Mouse (Mus musculus): Measurements from ENCODE around the gene Nlrp5. TPM values are rescaled to one million over a fixed set of nuclear protein-coding genes. Genes with fewer than 3 reads are reported as not detected.
"Not testable (repeated sequence)": the region's sequence is repeated elsewhere in the genome, so short reads cannot be mapped to it uniquely, and the experiment has no call there.

Nlrp5 gene
- total RNA-seq (2017): 0.12 TPM in 1 of 2 replicates, not detected in the other

GRCm38 (mm10) chr7:23385589-23385988 lies at the start of gene Nlrp5:
TSS of gene Nlrp5 (plus strand) at chr7:23385889.
- no peak for ATAC-seq (ENCODE audit: extremely low read depth, insufficient number of reproducible peaks, low FRiP score, poor library complexity, severe bottlenecking)

GRCm38 (mm10) chr7:23358311-23358710 lies 27.4 kb upstream of the Nlrp5 start:
- ATAC-seq (ENCODE audit: extremely low read depth, insufficient number of reproducible peaks, low FRiP score, poor library complexity, severe bottlenecking): not testable (repeated sequence)

GRCm38 (mm10) chr7:23470201-23470600 lies 84.5 kb downstream of the Nlrp5 start:
- not testable (repeated sequence) for ATAC-seq (ENCODE audit: extremely low read depth, insufficient number of reproducible peaks, low FRiP score, poor library complexity, severe bottlenecking)

GRCm38 (mm10) chr7:23470832-23471231 lies 85.1 kb downstream of the Nlrp5 start:
- not testable (repeated sequence) for ATAC-seq (ENCODE audit: extremely low read depth, insufficient number of reproducible peaks, low FRiP score, poor library complexity, severe bottlenecking)

- not testable (repeated sequence) for ATAC-seq (ENCODE audit: extremely low read depth, insufficient number of reproducible peaks, low FRiP score, poor library complexity, severe bottlenecking)
Measured at GRCm38 (mm10) chr7:23472886-23473285, 87.2 kb downstream of the Nlrp5 start.

Other genes starting within 250 kb of the Nlrp5 start
- gene Gm10662, start 241.4 kb upstream of the Nlrp5 start, total RNA-seq (2017): not detected in 2 replicates
- gene Vmn1r165, start 168.6 kb upstream of the Nlrp5 start, total RNA-seq (2017): not detected in 2 replicates
- not detected in 2 replicates for gene Vmn1r166, start 134.2 kb upstream of the Nlrp5 start, total RNA-seq (2017)
- gene Gm6902, start 107.0 kb upstream of the Nlrp5 start, total RNA-seq (2017): not detected in 2 replicates
- not detected in 2 replicates for gene Nlrp4e, start 84.7 kb upstream of the Nlrp5 start, total RNA-seq (2017)
- not detected in 2 replicates for gene Vmn1r167, start 121.3 kb downstream of the Nlrp5 start, total RNA-seq (2017)
- not detected in 2 replicates for gene Vmn1r168, start 153.8 kb downstream of the Nlrp5 start, total RNA-seq (2017)
- not detected in 2 replicates for gene Vmn1r169, start 189.6 kb downstream of the Nlrp5 start, total RNA-seq (2017)
- not detected in 2 replicates for gene Vmn1r170, start 220.3 kb downstream of the Nlrp5 start, total RNA-seq (2017)
- gene Vmn1r171, start 244.8 kb downstream of the Nlrp5 start, total RNA-seq (2017): 0.12 TPM in 1 of 2 replicates, not detected in the other